Mouse (Mus musculus) heart, postnatal 0 days (tissue): ENCODE measurements around the gene Crip1.

Experiments
- CTCF ChIP-seq: IDR thresholded peaks from 2 replicates; pipeline ENCODE4 v1.5.1; 2016; ENCODE audit warnings: antibody characterized with exemption, control low read depth, low read depth
- EP300 ChIP-seq: IDR thresholded peaks from 2 replicates; pipeline ENCODE4 v1.6.1; 2016; ENCODE audit warnings: antibody characterized with exemption, low read depth

GRCm38 (mm10) chr12:113143164-113143563, 3.0 kb upstream of the Crip1 start:
- TF ChIP-seq CTCF (no peak), EP300 (no peak)
